Mouse (Mus musculus): ENCODE measurements around the gene Zfp981.
"Not testable (repeated sequence)": the region's sequence is repeated elsewhere in the genome, so short reads cannot be mapped to it uniquely, and the experiment has no call there.

DNA sequence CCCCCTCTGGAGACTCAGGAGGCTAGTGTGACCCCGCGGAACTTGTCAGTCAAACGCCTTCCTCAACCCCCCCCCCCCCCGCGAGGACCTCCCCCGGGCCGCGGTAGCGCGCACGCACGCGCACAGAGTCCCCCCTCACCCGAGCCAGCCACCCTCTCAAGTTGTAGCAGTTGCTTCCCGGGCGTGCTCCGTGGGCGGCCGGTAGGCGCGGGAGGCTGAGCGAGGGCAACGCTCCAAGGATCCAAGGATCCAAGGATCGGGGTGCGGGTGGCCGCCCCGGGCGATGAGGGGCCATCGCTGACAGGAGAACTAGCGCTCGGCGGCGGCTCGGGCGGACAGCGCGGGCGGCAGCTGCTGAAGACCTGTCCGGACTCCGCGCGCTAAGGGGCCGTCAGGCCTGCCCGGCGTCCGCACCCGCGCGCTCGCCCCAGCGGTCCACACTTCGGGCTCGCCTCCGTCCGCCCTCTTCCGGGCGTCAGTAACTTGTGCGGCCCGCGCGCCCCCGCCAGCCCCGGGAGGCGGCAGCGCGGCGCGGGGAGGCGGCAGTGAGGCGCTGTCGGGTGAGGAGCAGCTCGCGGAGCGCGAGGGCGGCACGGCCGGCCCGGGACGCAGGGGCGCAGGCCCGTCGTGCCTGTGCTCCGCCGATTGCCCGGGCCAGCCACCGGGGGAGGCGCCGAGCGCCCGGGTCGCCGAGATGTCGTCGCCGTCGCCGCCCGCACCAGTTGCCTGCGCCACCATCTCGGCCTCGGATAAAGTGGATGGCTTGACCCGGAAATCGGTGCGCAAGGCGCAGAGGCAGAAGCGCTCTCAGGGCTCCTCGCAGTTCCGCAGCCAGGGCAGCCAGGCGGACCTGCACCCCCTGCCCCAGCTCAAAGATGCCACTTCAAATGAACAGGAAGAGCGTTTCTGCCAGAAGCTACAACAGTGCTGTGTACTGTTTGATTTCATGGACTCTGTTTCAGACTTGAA lies 78.4 kb downstream of the Zfp981 start:
- not testable (repeated sequence) for TF ChIP-seq GATA1 (IDR thresholded peaks at IDR 0.05; ENCODE audit: borderline replicate concordance, low read length); FLI1 (IDR thresholded peaks at IDR 0.05; ENCODE audit: low read length)

All from megakaryocyte, embryonic 14.5 days (primary cell).